Mouse (Mus musculus) urinary bladder, postnatal 0 days (tissue): ENCODE measurements around the gene Olfr57. TPM values are rescaled to one million over a fixed set of nuclear protein-coding genes. Genes with fewer than 3 reads are reported as not detected.

ENCODE experiments used
- polyA plus RNA-seq: library from polyadenylated mRNA; unstranded; fragments of >200 nt; fragmentation: Nextera tagmentation; extraction: Ambion mirVana; gene quantifications from 2 replicates; pipeline ENCODE4 v1.2.1, GENCODE M21; 2015

Olfr57 gene
- 0.11 TPM in 1 of 2 replicates, not detected in the other for polyA plus RNA-seq

GRCm38 (mm10) chr10:79028441-79028840 is at the start of gene Olfr57:
TSS of gene Olfr57 (plus strand) at chr10:79028741.

GRCm38 (mm10) chr10:78980750-78981149 is 47.8 kb upstream of the Olfr57 start, which contains the start of gene Olfr1352:
TSS of gene Olfr1352 (plus strand) at chr10:78981050.

GRCm38 (mm10) chr10:79012172-79012571 is 16.4 kb upstream of the Olfr57 start, which contains the start of gene Olfr1351:
TSS of gene Olfr1351 (plus strand) at chr10:79012472.

Other genes with a start within 250 kb of the Olfr57 start
- gene Slc1a6, start 248.2 kb upstream of the Olfr57 start, polyA plus RNA-seq, result 1.5 and 2.8 TPM in 2 replicates
- not detected in 2 replicates for gene Olfr1356, start 176.6 kb upstream of the Olfr57 start, polyA plus RNA-seq
- gene Olfr1355, start 153.2 kb upstream of the Olfr57 start, polyA plus RNA-seq, result not detected in 2 replicates
- gene Olfr1354, start 115.6 kb upstream of the Olfr57 start, polyA plus RNA-seq, result not detected in 2 replicates
- not detected in 2 replicates for gene Olfr8, start 78.1 kb upstream of the Olfr57 start, polyA plus RNA-seq
- gene Olfr1353, start 65.4 kb upstream of the Olfr57 start, polyA plus RNA-seq, result not detected in 2 replicates
- gene Olfr1352, start 47.7 kb upstream of the Olfr57 start, polyA plus RNA-seq, result not detected in 2 replicates
- gene Olfr1351, start 16.3 kb upstream of the Olfr57 start, polyA plus RNA-seq, result not detected in 2 replicates
- gene 2610008E11Rik, start 68.9 kb downstream of the Olfr57 start, polyA plus RNA-seq, result 18.0 and 21.4 TPM in 2 replicates
- not detected in 2 replicates for gene Vmn2r80, start 120.0 kb downstream of the Olfr57 start, polyA plus RNA-seq
- gene Vmn2r81, start 219.0 kb downstream of the Olfr57 start, polyA plus RNA-seq, result not detected in 2 replicates